Mouse (Mus musculus) kidney, adult 11 months (tissue): ENCODE results near the gene Zbp1.
A peak's percentile ranks its signal among the peaks of the same experiment; 100 is the strongest.

Experiments
- DNase-seq: peaks from one replicate; pipeline ENCODE4 v3.0.0; 2022

The Zbp1 gene

DNA sequence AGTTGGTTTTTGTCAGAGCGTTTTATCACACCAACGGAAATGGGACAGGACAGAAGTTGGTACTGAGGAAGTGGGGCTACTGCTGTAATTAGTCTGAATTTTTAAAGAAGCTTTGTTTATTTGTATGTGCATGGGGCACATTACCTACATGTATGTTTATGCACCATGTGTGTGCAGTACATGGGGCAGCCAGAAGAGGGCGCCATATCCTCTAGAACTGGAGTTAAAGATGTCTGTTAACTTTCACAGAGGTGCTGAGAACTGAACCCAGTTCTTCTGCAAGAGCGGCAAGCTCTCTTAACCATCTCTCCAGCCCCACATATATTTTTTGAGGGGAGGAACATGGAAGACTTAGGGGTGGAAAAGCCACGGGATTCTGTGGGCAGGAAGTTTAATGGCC lies 43.0 kb downstream of the Zbp1 start:
- DNase-seq: peak; percentile 14

DNA sequence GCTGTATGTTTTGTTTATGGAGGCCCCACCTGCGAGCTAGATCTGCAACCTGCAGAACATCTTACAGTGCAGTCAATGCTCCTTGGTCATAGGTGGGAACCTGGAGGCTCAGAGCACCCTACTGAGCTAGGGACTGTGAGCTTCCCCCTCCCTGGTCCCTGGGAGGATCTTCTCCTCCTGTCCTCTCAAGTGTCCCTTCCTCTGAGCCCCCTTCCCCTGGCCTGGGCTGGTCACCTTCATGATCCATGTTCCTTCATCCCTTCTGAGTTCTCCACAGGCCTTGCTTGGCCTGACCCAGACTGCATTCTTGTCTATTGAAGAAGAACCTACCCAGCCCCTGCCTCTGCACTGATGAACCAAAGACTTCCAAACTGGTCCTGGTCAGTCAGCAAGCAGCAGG lies 44.2 kb downstream of the Zbp1 start:
- no peak for DNase-seq

DNA sequence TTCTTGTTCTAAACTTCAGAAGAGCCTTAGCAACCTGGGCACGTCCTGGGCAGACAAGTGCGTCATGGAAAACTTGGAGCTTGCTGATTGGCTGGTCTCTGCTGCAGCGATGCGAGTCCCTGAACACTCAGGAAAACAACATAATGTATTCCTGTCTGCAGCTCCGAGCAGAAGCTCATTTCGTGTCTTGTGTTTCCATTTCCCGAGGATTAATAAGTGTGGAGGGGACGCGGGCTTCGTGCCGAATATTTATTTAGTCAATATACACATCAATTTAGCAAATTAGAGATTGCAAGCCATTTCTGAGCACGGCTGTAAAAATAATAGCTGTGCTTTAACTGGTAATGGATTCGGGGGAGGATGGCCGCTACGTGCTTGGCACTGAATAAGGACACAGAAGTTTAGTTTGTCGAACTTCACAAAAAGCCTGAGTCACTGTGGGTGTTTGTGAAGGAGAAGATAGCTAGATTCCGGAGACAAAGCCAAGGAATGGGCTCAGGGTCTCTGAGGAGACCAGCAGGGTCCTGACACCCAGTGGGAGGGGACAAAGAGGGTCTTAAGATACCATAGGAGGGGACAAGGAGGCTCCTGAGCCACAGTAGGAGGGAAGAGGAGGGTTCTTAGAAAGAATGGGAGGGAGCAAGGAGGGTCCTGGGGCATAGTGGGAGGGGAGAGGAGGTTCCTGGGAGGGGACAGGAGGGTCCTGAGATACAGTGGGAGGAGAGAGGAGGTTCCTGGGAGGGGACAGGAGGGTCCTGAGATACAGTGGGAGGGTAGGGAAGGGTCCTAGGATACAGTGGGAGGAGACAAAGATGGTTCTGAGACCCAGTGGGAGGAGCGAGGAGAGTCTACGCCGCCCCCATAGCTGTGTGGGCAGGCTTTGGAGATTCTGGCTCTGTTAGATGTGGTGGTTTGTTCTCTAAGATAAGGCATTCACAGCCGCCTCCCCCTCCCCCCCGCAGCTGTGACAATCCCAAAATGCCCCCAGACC lies 44.9 kb downstream of the Zbp1 start:
- peak; percentile 81 for DNase-seq

DNA sequence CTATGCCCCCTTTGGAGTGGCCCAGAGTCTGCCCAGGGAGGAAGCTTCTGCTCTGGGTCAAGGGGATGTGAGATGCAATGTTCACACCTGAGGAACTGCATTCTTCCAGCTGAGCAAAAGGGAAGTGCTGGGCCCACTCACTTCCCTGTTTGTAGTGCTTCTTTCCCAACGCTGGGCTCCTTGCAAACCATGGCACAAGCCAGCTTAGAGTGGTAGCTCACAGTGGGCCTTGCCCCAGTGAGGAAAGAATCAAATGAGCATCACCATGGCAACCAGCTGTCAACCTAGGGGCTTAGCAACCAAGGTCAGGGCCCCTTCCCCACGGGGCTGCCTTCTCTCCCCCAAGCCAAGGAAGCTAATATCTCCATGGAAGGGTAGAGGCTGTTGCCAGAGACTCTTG lies 45.7 kb downstream of the Zbp1 start:
- DNase-seq: peak; percentile 31

DNA sequence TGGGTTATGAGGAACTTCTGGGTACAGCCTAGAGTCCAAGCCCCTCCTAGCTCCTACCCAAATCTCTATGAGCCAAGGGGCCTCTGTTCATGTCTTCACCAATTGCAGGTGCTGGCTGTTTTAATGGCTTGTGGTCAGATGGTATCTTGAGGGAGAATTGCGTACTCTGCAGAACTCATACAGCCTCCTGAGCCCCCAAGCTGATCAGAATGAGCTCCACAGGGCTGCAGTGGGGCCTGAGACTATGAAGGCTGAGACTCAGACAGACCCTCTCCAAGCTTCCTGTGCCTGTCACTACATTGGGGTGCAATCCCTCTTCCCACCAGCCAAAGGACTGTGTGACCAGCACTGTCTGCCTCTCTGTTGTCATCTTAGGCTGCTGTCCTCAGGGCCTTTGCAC lies 46.3 kb downstream of the Zbp1 start:
- peak; percentile 25 for DNase-seq

DNA sequence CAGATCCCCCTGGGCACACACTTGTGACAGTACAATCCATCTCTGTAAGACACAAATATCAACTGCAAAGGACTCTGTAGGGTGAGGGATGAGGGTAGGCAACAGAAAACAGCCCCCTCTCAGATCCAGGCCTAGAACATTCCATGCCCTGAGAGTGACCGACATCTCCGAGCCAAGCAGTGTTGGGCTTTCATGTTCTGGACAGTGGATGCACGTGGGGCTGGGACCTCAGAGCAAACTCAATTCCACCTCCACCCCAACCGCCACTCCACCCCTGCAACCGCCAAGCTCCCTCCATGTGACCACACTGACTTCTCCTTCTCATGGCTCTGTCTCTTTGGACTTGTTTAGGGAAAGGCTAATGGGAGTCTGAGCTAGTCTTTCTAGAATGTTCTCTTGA lies 46.8 kb downstream of the Zbp1 start:
- DNase-seq: peak; percentile 29

DNA sequence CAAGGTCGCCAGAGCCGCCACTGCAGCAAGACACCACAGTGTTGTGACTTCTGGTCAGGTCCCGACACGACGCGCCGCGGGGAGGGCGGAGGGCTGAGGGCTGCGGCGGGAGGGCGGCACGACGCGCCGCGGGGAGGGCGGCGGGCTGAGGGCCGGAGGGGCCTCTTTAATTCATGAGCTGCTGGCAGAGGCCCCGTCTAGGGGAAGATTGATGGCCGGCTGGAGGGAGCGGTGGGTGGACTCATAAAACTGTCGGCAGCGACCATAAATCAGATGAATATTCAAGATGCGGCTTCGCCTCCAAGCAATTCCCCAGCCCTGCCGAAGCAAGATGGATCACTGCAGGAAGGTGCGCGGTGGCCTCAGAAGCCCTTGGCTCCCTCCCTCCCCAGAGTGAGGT lies 47.3 kb downstream of the Zbp1 start:
- DNase-seq: peak; percentile 87

DNA sequence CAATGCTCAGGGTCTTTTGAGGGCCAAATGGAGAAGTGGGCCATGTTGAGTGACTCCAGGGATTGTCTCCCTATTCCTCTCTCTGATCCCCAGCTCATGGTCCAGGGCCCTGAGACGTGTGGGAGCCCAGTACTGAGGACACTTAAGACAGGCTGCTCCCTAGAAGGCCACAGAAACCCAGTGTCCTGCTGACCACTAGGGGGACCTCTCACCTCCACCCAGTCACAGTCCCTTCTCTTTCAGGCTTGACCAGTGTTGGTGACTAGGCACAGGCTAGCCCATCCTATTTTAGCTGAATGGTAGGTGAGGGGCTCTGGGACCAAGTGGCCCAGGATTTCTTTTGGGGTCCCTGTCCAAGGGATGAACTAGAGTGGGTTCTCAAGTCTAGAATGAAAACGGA lies 48.0 kb downstream of the Zbp1 start:
- DNase-seq: no peak

DNA sequence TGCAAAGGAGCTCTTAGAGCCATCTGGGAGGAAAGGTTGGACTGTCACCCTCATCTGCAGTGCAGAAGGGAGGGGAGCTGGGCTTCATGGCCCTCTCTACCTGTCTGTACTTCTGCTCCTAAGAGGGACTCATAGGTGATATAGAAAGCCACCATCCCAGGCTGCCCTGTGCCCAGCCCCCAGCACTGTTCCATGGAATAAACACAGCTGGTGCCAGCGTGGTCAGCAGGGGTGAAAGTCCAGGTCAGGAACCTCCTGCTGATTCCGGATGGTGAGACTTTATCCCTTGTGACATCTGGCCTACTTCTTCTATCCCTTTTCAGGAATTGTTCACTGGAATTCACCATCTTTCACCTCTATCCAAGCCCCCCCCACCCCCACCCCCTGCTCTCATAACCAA lies 48.6 kb downstream of the Zbp1 start:
- DNase-seq: peak; percentile 88

DNA sequence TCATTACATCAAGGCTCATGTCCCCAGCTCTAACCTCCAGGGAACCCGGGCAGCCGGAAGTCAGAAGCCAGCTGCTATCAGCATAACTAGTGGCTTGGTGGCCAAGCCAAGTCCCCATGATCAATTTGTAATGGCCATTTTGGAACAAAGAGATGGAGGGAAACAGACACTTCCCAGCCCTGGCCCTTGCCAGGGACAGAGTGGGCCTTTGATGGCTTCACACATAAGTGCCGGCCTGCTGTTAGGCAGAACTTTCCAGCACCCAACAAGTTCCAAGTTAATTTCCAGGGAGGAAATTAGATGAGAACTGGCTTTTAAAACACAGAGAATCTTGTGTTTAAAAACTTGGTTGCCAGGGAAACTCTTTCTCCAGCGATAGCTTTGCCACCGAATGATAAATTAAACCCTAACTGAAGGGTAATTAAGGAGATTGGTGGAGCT lies 50.3 kb downstream of the Zbp1 start:
- peak; percentile 27 for DNase-seq

DNA sequence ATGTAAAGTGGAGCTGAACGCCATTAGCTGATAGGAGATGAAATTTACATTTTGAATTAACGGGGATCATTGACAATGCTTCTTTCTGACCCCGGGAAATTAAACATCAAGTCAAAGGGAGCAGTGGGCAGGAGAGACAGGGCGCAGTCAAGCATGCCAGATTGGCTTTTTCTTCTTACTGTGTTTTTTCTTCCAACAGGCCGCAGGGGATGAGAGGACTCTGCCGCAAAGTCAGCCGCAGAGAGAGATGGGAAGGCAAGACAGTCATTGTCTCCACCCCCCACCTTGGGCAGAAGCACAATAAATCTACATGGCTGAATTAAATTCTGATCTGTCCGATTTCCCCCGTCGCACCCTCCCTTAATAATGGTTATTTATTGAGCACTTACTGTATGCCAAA lies 53.4 kb downstream of the Zbp1 start:
- DNase-seq: no peak

DNA sequence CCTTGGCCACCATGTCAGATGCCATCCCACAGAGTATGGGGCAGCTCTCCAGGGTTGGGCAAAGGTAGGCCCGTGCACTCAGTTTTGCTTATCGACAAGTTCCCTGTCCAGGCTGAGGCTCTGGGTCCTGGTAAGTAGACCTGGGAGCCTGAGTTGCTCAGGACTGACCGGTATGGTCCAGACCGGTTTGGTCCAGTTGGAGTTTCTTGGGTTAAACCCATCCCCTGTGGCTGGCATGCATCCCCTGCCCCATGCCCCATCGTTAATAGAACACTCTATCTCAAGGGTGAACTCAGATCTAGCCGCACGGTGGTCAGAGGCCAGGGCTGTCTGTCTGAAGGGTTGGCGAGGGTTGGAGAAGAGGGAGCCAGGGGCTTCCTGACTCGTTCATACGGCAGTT lies 53.8 kb downstream of the Zbp1 start:
- DNase-seq: peak; percentile 72

DNA sequence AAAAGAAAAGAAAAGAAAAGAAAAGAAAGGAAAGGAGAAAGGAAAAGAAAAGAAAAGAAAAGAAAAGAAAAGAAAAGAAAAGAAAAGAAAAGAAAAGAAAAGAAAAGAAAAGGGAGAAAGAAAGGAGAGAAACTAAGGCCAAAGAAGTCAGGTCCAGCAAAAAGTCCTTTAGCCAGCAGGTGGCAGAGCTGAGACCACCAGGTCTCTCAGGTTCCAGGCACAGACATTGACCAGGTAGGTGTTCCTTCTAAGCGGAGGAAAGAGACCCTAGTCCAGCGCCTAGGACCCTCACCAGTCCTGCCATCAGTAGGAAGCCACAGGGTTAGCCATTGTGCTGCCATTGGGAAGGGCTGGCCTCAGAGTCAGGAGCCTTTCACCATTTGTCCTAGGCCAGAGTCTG lies 54.4 kb downstream of the Zbp1 start:
- DNase-seq: no peak

DNA sequence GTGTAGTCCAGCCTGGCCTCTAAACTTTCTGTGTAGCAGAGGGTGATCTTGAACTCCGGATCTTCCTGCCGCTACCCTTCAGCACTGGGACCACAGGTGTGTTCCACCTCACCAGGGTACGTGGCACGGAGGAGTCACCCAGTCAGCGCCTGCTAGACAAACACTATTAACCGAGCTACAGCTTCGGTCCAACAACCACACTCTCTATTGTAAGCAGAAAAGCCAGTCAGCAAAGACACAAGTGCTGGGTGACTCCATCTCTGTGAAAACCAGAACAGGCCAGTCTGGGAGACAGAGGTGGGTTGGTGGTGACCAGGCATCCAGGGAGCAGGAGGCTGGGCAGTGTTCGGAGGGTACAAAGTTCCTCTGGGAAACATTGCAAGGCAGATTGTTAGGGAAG lies 55.3 kb downstream of the Zbp1 start:
- peak; percentile 87 for DNase-seq

DNA sequence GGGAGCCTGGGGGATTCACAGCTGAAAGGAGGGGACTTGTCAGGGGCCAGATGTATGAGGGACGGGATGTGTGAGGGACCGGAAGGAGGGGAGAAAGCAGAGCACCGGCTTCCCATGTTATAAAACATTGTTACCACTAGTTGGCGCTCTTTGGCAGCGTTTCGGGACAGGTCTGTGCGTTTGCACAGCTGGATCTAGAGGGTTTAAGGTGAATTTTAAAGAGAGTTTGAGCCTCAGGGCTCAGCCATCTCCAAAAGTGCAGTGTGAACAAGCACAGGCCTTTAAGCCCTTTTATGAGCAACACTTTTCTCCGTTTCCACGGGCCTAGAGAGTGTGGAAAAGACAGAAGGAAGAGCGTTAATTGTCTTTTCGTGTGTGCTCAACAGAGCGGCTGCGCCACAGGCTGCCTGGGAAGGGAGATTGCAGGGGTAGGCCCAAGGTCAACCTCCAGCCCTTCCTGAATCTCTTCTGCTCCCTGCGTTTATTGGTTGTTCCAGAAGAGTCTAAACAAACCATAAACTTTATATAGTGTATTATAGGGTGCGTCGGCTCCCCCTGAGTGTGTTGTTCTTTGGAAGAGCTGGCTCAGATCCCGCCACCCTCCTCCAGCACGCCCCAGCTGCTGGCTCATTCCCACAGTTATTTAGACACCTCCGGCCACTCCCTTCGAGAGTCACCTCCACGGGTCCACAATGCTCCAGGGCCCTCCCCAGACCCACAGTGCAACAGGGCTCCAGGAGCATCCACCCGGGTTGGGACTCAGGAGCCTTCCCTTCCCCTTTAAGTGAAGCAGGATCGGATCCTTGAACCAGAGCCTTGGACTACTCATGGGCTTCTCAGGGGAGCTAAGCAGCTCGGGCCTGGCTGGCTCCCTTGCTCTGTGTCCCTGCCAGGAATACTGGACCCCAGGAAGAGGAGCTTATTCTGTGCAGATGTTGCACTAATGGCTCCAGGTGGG lies 59.1 kb downstream of the Zbp1 start:
- peak; percentile 85 for DNase-seq

DNA sequence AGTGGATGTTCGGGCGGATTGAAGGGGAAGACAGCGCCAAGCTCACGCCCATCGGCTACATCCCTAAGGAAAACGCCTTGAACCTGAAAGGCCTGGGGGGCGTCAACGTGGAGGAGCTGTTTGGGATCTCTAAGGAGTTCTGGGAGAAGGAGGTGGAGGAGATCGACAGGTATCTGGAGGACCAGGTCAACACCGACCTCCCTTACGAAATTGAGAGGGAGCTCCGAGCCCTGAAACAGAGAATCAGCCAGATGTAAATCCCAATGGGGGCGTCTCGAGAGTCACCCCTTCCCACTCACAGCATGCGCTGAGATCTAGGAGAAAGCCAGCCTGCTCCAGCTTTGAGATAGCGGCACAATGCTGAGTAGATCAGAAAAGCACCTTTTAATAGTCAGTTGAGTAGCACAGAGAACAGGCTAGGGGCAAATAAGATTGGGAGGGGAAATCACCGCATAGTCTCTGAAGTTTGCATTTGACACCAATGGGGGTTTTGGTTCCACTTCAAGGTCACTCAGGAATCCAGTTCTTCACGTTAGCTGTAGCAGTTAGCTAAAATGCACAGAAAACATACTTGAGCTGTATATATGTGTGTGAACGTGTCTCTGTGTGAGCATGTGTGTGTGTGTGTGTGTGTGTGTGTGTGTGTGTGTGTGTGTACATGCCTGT lies 60.2 kb downstream of the Zbp1 start:
- DNase-seq: no peak

DNA sequence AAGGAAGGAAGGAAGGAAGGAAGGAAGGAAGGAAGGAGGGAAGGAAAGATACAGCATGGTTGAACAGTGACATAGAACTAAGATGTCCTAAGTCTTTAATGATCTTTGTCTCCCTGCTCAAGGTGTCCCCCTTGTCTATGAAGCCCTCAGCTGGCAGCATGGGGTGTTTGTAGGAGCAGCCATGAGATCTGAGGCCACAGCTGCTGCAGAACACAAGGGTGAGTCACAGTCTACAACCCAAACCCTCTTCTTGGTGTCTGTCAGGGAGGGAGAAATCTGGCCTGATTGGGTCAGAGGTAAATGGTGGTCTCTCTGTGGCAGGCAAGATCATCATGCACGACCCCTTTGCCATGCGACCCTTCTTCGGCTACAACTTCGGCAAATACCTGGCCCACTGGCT lies 60.9 kb downstream of the Zbp1 start:
- no peak for DNase-seq

DNA sequence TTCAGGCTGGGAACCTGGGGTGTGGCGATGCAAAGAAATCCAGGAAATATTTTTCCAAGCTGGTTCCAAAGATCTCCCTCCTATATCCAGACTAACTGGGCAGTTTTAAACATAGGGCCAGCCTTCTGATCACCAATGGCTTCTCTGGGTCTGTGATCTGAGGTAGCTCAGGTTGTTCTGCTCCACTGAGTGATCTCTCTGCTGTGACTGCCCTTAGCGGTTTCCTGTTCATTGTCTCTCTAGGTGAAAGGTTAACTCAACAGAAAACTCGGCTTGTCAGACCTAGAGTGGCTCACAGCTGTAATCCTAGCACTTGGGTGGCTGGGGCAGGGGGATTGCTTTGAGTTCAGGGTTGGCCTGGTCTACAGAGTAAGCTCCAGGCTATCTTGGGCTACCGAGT lies 61.3 kb downstream of the Zbp1 start:
- no peak for DNase-seq

DNA sequence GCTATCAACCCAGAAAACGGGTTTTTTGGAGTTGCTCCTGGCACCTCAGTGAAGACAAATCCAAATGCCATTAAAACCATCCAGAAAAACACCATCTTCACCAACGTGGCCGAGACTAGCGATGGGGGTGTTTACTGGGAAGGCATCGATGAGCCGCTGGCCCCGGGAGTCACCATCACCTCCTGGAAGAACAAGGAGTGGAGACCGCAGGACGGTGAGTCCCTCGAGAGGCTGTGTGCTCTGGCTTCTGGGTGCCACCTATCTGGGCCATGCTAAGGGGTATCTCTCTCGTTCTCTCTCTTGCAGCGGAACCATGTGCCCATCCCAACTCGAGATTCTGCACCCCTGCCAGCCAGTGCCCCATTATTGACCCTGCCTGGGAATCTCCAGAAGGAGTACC lies 61.8 kb downstream of the Zbp1 start:
- DNase-seq: no peak
